In genomic region chrX:133657308-133658302, GRCm38 (mm10) we compare ENCODE assay signal across 8 mouse cellular contexts. TPM values are rescaled to one million over a fixed set of nuclear protein-coding genes. Genes with fewer than 3 reads are reported as not detected.
A peak's percentile ranks its signal among the peaks of the same experiment; 100 is the strongest.
DNase-seq lines count a peak whose midpoint lies in the region; ATAC-seq and TF ChIP-seq lines count a peak whose summit lies in the region.

No protein-coding gene starts in this region.

- peaks cover 6% of the 10 kb centered on the region for H3K4me1 ChIP-seq in heart, adult 2 months (ENCODE audit: control insufficient read depth, insufficient read depth, low read length)
- H3K4me1 ChIP-seq in lung, postnatal 0 days (ENCODE audit: insufficient read depth, low read depth, low read length) = no peaks in the 10 kb centered on the region
- no peaks in the 10 kb centered on the region for H3K4me1 ChIP-seq in hindbrain, embryonic 15.5 days (replicated peaks)
- H3K4me1 ChIP-seq in stomach, embryonic 16.5 days (ENCODE audit: control insufficient read depth, insufficient read depth, low read length) = no peaks in the 10 kb centered on the region

- H3K27ac ChIP-seq in heart, adult 2 months = no peak overlapping the region
- no peak overlapping the region for H3K27ac ChIP-seq in lung, postnatal 0 days (ENCODE audit: low read length)
- H3K27ac ChIP-seq in hindbrain, embryonic 15.5 days (replicated peaks) = no peak overlapping the region
- H3K27ac ChIP-seq in stomach, embryonic 16.5 days (ENCODE audit: low read length) = no peak overlapping the region

- H3K4me3 ChIP-seq in heart, adult 2 months = no peak overlapping the region
- H3K4me3 ChIP-seq in lung, postnatal 0 days (ENCODE audit: low read depth, low read length) = no peak overlapping the region
- H3K4me3 ChIP-seq in hindbrain, embryonic 15.5 days = 0 out of 2 replicates have a peak overlapping the region, but pooled peaks have one; percentile 11
- no peak overlapping the region for H3K4me3 ChIP-seq in stomach, embryonic 16.5 days (replicated peaks; ENCODE audit: low read length)

- H3K4me2 ChIP-seq in lung, postnatal 0 days (replicated peaks; ENCODE audit: low read depth, low read length) = peak overlapping the region; percentile 27; the same call in 1 of the 2 replicates
- H3K4me2 ChIP-seq in hindbrain, embryonic 15.5 days = peak overlapping the region; percentile 45
- peak overlapping the region; percentile 20; the same call in 1 of the 2 replicates for H3K4me2 ChIP-seq in stomach, embryonic 16.5 days (ENCODE audit: low read depth, low read length)

- no peaks in the 10 kb centered on the region for H3K27me3 ChIP-seq in heart, adult 2 months (ENCODE audit: control insufficient read depth, insufficient read depth, low read length)
- no peaks in the 10 kb centered on the region for H3K27me3 ChIP-seq in lung, postnatal 0 days (replicated peaks; ENCODE audit: insufficient read depth, low read length)
- H3K27me3 ChIP-seq in hindbrain, embryonic 15.5 days = peaks cover 2% of the 10 kb centered on the region; the same call in 1 of the 2 replicates
- H3K27me3 ChIP-seq in stomach, embryonic 16.5 days (ENCODE audit: control insufficient read depth, insufficient read depth, low read length) = no peaks in the 10 kb centered on the region; the same call in 1 of the 2 replicates

- TF ChIP-seq POLR2A in heart, adult 2 months (IDR thresholded peaks at IDR 0.05; ENCODE audit: insufficient read depth, low read depth, low read length) = no peak

- H3K79me2 ChIP-seq in heart, adult 2 months (replicated peaks; ENCODE audit: control insufficient read depth, insufficient read depth, low read length) = no peaks in the 10 kb centered on the region

- no peak for DNase-seq in heart, adult 2 months
- no peak for DNase-seq in heart, adult 8-10 months (ENCODE audit: low spot score)
- DNase-seq in lung, postnatal 0 days (ENCODE audit: low spot score) = peak; percentile 19
- DNase-seq in lung, postnatal 4 days = no peak
- DNase-seq in natural killer cell, adult 2 months (ENCODE audit: low spot score in 2 of 2) = no peak
- no peak for DNase-seq in left cerebral cortex, adult 8-10 months (ENCODE audit: low spot score in 2 of 2)

- no peak for TF ChIP-seq EP300 in heart, adult 2 months (IDR thresholded peaks at IDR 0.05; ENCODE audit: insufficient read depth, low read depth, low read length)
- TF ChIP-seq EP300 in lung, postnatal 0 days (IDR thresholded peaks at IDR 0.05) = no peak

- no peaks in the 10 kb centered on the region for H3K36me3 ChIP-seq in heart, adult 2 months (ENCODE audit: control insufficient read depth, insufficient read depth, low read length)
- no peaks in the 10 kb centered on the region for H3K36me3 ChIP-seq in lung, postnatal 0 days (ENCODE audit: insufficient read depth, low read length)
- no peaks in the 10 kb centered on the region for H3K36me3 ChIP-seq in hindbrain, embryonic 15.5 days
- no peaks in the 10 kb centered on the region for H3K36me3 ChIP-seq in stomach, embryonic 16.5 days (ENCODE audit: control insufficient read depth, insufficient read depth, low read length)

- intact Hi-C loops in heart, adult 2 months (cut with DNase I) = loop anchor here (5.0 kb wide), 1 partner anchor 50 kb away; no protein-coding TSS in a partner anchor

- no peak for ATAC-seq in lung, postnatal 0 days
- peak; percentile 56; the same call in 1 of the 2 replicates for ATAC-seq in hindbrain, embryonic 15.5 days (ENCODE audit: low FRiP score, low read depth)
- ATAC-seq in stomach, embryonic 16.5 days (ENCODE audit: insufficient read depth, low FRiP score) = no peak

- H3K9me3 ChIP-seq in lung, postnatal 0 days (ENCODE audit: low read length) = no peaks in the 10 kb centered on the region
- H3K9me3 ChIP-seq in hindbrain, embryonic 15.5 days = no peaks in the 10 kb centered on the region
- no peaks in the 10 kb centered on the region for H3K9me3 ChIP-seq in stomach, embryonic 16.5 days (replicated peaks; ENCODE audit: control insufficient read depth, low read length)

- 11% methylated on average over 9 of the region's 9 CpGs for WGBS in heart, adult 2 months
- WGBS in lung, postnatal 0 days = 17% methylated on average over 9 of the region's 9 CpGs
- WGBS in hindbrain, embryonic 15.5 days = 26% methylated on average over 9 of the region's 9 CpGs
- WGBS in stomach, embryonic 16.5 days = 24% methylated on average over 9 of the region's 9 CpGs

- no peak overlapping the region for H3K9ac ChIP-seq in heart, adult 2 months (ENCODE audit: low read depth, low read length)
- H3K9ac ChIP-seq in lung, postnatal 0 days (replicated peaks; ENCODE audit: low read depth) = no peak overlapping the region
- no peak overlapping the region for H3K9ac ChIP-seq in hindbrain, embryonic 15.5 days
- no peak overlapping the region for H3K9ac ChIP-seq in stomach, embryonic 16.5 days (ENCODE audit: low read length)

- peak; percentile 74 for TF ChIP-seq CTCF in heart, adult 2 months (IDR thresholded peaks at IDR 0.05)
- TF ChIP-seq CTCF in lung, postnatal 0 days (IDR thresholded peaks at IDR 0.05) = peak; percentile 64

RNA-seq across cellular contexts. Expression of gene Pcdh19, which starts 31.2 kb away (rescaled TPM):
- 1 to 10 TPM; 7.9 to 8.5 TPM for total RNA-seq in heart, adult 2 months (2021)
- 1.9 and 3.1 TPM in 2 replicates for polyA plus RNA-seq in heart, adult 2 months (2012; rRNA removed)
- 10 to 100 TPM in 3 of 4 experiments, 1 to 10 TPM in 1; 8.4 to 13.0 (median 10.4) TPM for total RNA-seq in heart, adult 8-10 months (2022)
- 0.39 and 0.62 TPM in 2 replicates for polyA plus RNA-seq in lung, postnatal 0 days (2015; fragmentation: Nextera tagmentation; extraction: Ambion mirVana)
- 17.0 and 17.3 TPM in 2 replicates for polyA plus RNA-seq in hindbrain, embryonic 15.5 days (2015; fragmentation: Nextera tagmentation; extraction: Ambion mirVana)
- 3.2 and 4.2 TPM in 2 replicates for polyA plus RNA-seq in stomach, embryonic 16.5 days (2015; fragmentation: Nextera tagmentation; extraction: Ambion mirVana)
- 10 to 100 TPM; 24.8 to 35.4 (median 25.8) TPM for total RNA-seq in left cerebral cortex, adult 8-10 months (2022)
